Comparison of ENCODE assay signal across 10 mouse cellular contexts in genomic region chr14:36952687-36953426, GRCm38 (mm10). TPM values are rescaled to one million over a fixed set of nuclear protein-coding genes. Genes with fewer than 3 reads are reported as not detected.
DNase-seq lines count a peak whose midpoint lies in the region; ATAC-seq lines count a peak whose summit lies in the region.
"Had no signal": no experiment of that assay in that cellular context is flagged by ENCODE, and none has a peak within 500 bp of the region (broad histone marks: within the 10 kb centered on the region; RNA-seq: fewer than 3 reads in every experiment).

No protein-coding gene starts in this region.

- H3K4me2 ChIP-seq in liver, embryonic 12.5 days: no peak overlapping the region
- no peak overlapping the region for H3K4me2 ChIP-seq in liver, embryonic 11.5 days
- H3K4me2 ChIP-seq in stomach, embryonic 15.5 days: no peak overlapping the region
- H3K4me2 ChIP-seq: liver, embryonic 15.5 days had no signal

- ATAC-seq in cerebellum, adult (ENCODE audit: insufficient number of reproducible peaks, low FRiP score, low TSS enrichment): 0 out of 2 replicates have a peak, but pooled peaks have one; percentile 15
- peak; percentile 44; the same call in 1 of the 2 replicates for ATAC-seq in liver, embryonic 12.5 days
- no peak for ATAC-seq in liver, embryonic 11.5 days (replicated peaks; ENCODE audit: low FRiP score)
- ATAC-seq in stomach, embryonic 15.5 days (ENCODE audit: insufficient read depth, low FRiP score, low read depth): 0 out of 2 replicates have a peak, but pooled peaks have one; percentile 27

- no peak for DNase-seq in cerebellum, postnatal 36 days
- DNase-seq in liver, embryonic 11.5 days (ENCODE audit: low spot score): no peak
- peak; percentile 18 for DNase-seq in thymus, postnatal 0 days (ENCODE audit: low spot score)
- no peak for DNase-seq in thymus, postnatal 36 days
- DNase-seq in adrenal gland, postnatal 36 days: no peak
- DNase-seq: right cerebral cortex, postnatal 25 days had no signal

- H3K9me3 ChIP-seq in liver, embryonic 12.5 days (replicated peaks): no peaks in the 10 kb centered on the region
- H3K9me3 ChIP-seq in liver, embryonic 11.5 days (ENCODE audit: control insufficient read depth, low read length): no peaks in the 10 kb centered on the region
- no peaks in the 10 kb centered on the region for H3K9me3 ChIP-seq in stomach, embryonic 15.5 days
- H3K9me3 ChIP-seq: liver, embryonic 15.5 days had no signal

- 51% methylated on average over 10 of the region's 10 CpGs for WGBS in liver, embryonic 12.5 days (ENCODE audit: insufficient replicate concordance)
- 65% methylated on average over 10 of the region's 10 CpGs for WGBS in liver, embryonic 11.5 days
- 76% methylated on average over 10 of the region's 10 CpGs for WGBS in stomach, embryonic 15.5 days

- H3K4me1 ChIP-seq in liver, embryonic 12.5 days: 0 out of 2 replicates have a peak, but pooled peaks cover 10% of the 10 kb centered on the region
- H3K4me1 ChIP-seq in liver, embryonic 11.5 days (replicated peaks; ENCODE audit: control insufficient read depth, insufficient read depth, low read length): no peaks in the 10 kb centered on the region
- no peaks in the 10 kb centered on the region for H3K4me1 ChIP-seq in stomach, embryonic 15.5 days

- no peak overlapping the region for H3K9ac ChIP-seq in liver, embryonic 12.5 days
- H3K9ac ChIP-seq in liver, embryonic 11.5 days (ENCODE audit: low read depth, low read length): no peak overlapping the region
- H3K9ac ChIP-seq in stomach, embryonic 15.5 days: no peak overlapping the region
- H3K9ac ChIP-seq: liver, embryonic 15.5 days had no signal

- no peaks in the 10 kb centered on the region for H3K27me3 ChIP-seq in liver, embryonic 12.5 days (replicated peaks)
- no peaks in the 10 kb centered on the region for H3K27me3 ChIP-seq in liver, embryonic 11.5 days (replicated peaks; ENCODE audit: control insufficient read depth, insufficient read depth, low read length)
- no peaks in the 10 kb centered on the region for H3K27me3 ChIP-seq in stomach, embryonic 15.5 days (replicated peaks)
- H3K27me3 ChIP-seq: liver, embryonic 15.5 days had no signal

- no peaks in the 10 kb centered on the region for H3K36me3 ChIP-seq in liver, embryonic 12.5 days
- H3K36me3 ChIP-seq in liver, embryonic 11.5 days (ENCODE audit: control insufficient read depth, insufficient read depth, low read length): no peaks in the 10 kb centered on the region
- H3K36me3 ChIP-seq in stomach, embryonic 15.5 days: no peaks in the 10 kb centered on the region
- H3K36me3 ChIP-seq: liver, embryonic 15.5 days had no signal

- no peak overlapping the region for H3K4me3 ChIP-seq in liver, embryonic 12.5 days
- H3K4me3 ChIP-seq in liver, embryonic 11.5 days (ENCODE audit: low read depth, low read length): no peak overlapping the region
- no peak overlapping the region for H3K4me3 ChIP-seq in stomach, embryonic 15.5 days (replicated peaks)
- H3K4me3 ChIP-seq: liver, embryonic 15.5 days had no signal

- no peak overlapping the region for H3K27ac ChIP-seq in liver, embryonic 12.5 days
- H3K27ac ChIP-seq in liver, embryonic 11.5 days (ENCODE audit: low read depth, low read length): no peak overlapping the region
- H3K27ac ChIP-seq in stomach, embryonic 15.5 days: no peak overlapping the region
- H3K27ac ChIP-seq: liver, embryonic 15.5 days had no signal

RNA-seq across cellular contexts. Expression of gene Ccser2, which starts 15.7 kb away (rescaled TPM):
- 6.5 and 7.6 TPM in 2 replicates for polyA plus RNA-seq in liver, embryonic 12.5 days (2016; fragmentation: Nextera tagmentation; extraction: Ambion mirVana)
- 10.7 and 11.1 TPM in 2 replicates for polyA plus RNA-seq in liver, embryonic 11.5 days (2014; fragmentation: Nextera tagmentation; extraction: Ambion mirVana)
- polyA plus RNA-seq in thymus, postnatal 0 days (2015; fragmentation: Nextera tagmentation; extraction: Ambion mirVana): 29.1 and 31.0 TPM in 2 replicates
- polyA plus RNA-seq in stomach, embryonic 15.5 days (2015; fragmentation: Nextera tagmentation; extraction: Ambion mirVana): 26.7 and 32.1 TPM in 2 replicates
- 10 to 100 TPM; 32.2 to 40.0 TPM for total RNA-seq in adrenal gland, postnatal 36 days (2021)
